ENCODE assay signal across 12 mouse cellular contexts in the genomic region with DNA sequence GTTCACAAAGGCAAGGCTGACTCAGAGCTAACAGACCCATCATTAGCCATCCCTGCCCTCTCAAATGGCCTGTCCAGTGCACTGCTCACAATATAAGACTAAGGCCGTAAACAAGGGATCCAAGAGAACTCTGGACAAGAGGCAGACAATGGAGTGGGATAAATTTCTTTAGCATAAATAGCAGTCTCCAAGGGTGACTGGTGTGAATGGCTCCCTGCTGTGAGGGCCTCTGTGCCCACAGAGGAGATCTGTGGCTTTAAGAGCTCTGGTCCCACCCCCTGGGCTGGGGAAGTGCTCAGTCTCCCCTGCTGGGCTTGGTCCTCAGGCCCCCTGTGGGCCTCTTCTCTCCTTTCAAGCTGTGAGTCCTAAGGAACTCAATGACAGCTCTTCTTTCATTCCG.
DNase-seq lines count a peak whose midpoint lies in the region; ATAC-seq and TF ChIP-seq lines count a peak whose summit lies in the region.
"Had no signal": no experiment of that assay in that cellular context is flagged by ENCODE, and none has a peak within 500 bp of the region (broad histone marks: within the 10 kb centered on the region; RNA-seq: fewer than 3 reads in every experiment).

No protein-coding gene starts in this region.

- H3K27me3 ChIP-seq in ES-Bruce4 (ENCODE audit: control insufficient read depth, insufficient read depth, low read length, poor library complexity, severe bottlenecking) = no peaks in the 10 kb centered on the region
- H3K27me3 ChIP-seq in hindbrain, embryonic 11.5 days (ENCODE audit: control insufficient read depth, insufficient read depth, low read length) = no peaks in the 10 kb centered on the region
- no peaks in the 10 kb centered on the region for H3K27me3 ChIP-seq in midbrain, embryonic 16.5 days (ENCODE audit: control insufficient read depth, insufficient read depth, low read depth, low read length)
- no peaks in the 10 kb centered on the region for H3K27me3 ChIP-seq in liver, postnatal 0 days (ENCODE audit: insufficient read depth, low read length)
- H3K27me3 ChIP-seq: heart, embryonic 15.5 days had no signal

- H3K36me3 ChIP-seq in ES-Bruce4 (ENCODE audit: control insufficient read depth, insufficient read depth, low read length, poor library complexity, severe bottlenecking) = no peaks in the 10 kb centered on the region
- H3K36me3 ChIP-seq in hindbrain, embryonic 11.5 days (ENCODE audit: control insufficient read depth, insufficient read depth, low read length) = no peaks in the 10 kb centered on the region
- H3K36me3 ChIP-seq in midbrain, embryonic 16.5 days (ENCODE audit: control insufficient read depth, insufficient read depth, low read length) = no peaks in the 10 kb centered on the region
- H3K36me3 ChIP-seq in liver, postnatal 0 days (replicated peaks; ENCODE audit: insufficient read depth, low read length) = no peaks in the 10 kb centered on the region
- H3K36me3 ChIP-seq: heart, embryonic 15.5 days had no signal

- TF ChIP-seq POLR2A in ES-Bruce4 (IDR thresholded peaks at IDR 0.05; ENCODE audit: insufficient read depth, low read length) = no peak

- TF ChIP-seq EP300 in ES-Bruce4 (IDR thresholded peaks at IDR 0.05; ENCODE audit: insufficient read depth, low read depth, low read length) = 0 out of 2 replicates have a peak, but pooled peaks have one; percentile 31
- TF ChIP-seq EP300 in liver, postnatal 0 days (IDR thresholded peaks at IDR 0.05; ENCODE audit: low read depth) = no peak

- ATAC-seq in hindbrain, embryonic 11.5 days (ENCODE audit: low FRiP score) = peak; percentile 79
- peak; percentile 56; the same call in 1 of the 2 replicates for ATAC-seq in midbrain, embryonic 16.5 days
- no peak for ATAC-seq in monocyte, adult 5-6 weeks (replicated peaks; ENCODE audit: insufficient number of reproducible peaks, low FRiP score, low TSS enrichment, poor library complexity, severe bottlenecking)
- no peak for ATAC-seq in liver, postnatal 0 days

- H3K4me2 ChIP-seq in hindbrain, embryonic 11.5 days (replicated peaks; ENCODE audit: low read depth, low read length) = no peak overlapping the region
- H3K4me2 ChIP-seq in midbrain, embryonic 16.5 days (ENCODE audit: low read length) = no peak overlapping the region
- H3K4me2 ChIP-seq in liver, postnatal 0 days (ENCODE audit: low read depth, low read length) = no peak overlapping the region
- H3K4me2 ChIP-seq: heart, embryonic 15.5 days had no signal

- H3K9me3 ChIP-seq in ES-Bruce4 (replicated peaks; ENCODE audit: control insufficient read depth, insufficient read depth, low read length, poor library complexity, severe bottlenecking) = no peaks in the 10 kb centered on the region
- no peaks in the 10 kb centered on the region for H3K9me3 ChIP-seq in hindbrain, embryonic 11.5 days (ENCODE audit: control insufficient read depth, low read length)
- H3K9me3 ChIP-seq in midbrain, embryonic 16.5 days (replicated peaks; ENCODE audit: control insufficient read depth, low read length, poor library complexity, severe bottlenecking) = no peaks in the 10 kb centered on the region
- no peaks in the 10 kb centered on the region for H3K9me3 ChIP-seq in liver, postnatal 0 days (ENCODE audit: low read length)
- H3K9me3 ChIP-seq: heart, embryonic 15.5 days had no signal

- TF ChIP-seq CTCF in ES-Bruce4 (IDR thresholded peaks at IDR 0.05; ENCODE audit: low read depth, low read length) = no peak
- TF ChIP-seq CTCF in liver, postnatal 0 days (IDR thresholded peaks at IDR 0.05; ENCODE audit: low read depth) = no peak

- no peak overlapping the region for H3K27ac ChIP-seq in ES-Bruce4 (ENCODE audit: insufficient read depth, low read length)
- peak overlapping the region; percentile 72 for H3K27ac ChIP-seq in hindbrain, embryonic 11.5 days (ENCODE audit: low read depth, low read length)
- no peak overlapping the region for H3K27ac ChIP-seq in midbrain, embryonic 16.5 days (ENCODE audit: low read length)
- no peak overlapping the region for H3K27ac ChIP-seq in liver, postnatal 0 days (ENCODE audit: low read depth)
- H3K27ac ChIP-seq: heart, embryonic 15.5 days; macrophage had no signal

- WGBS in hindbrain, embryonic 11.5 days = 11% methylated on average over 2 of the region's 2 CpGs
- 18% methylated on average over 2 of the region's 2 CpGs for WGBS in midbrain, embryonic 16.5 days
- WGBS in liver, postnatal 0 days (ENCODE audit: insufficient replicate concordance) = 67% methylated on average over 2 of the region's 2 CpGs

- H3K4me1 ChIP-seq in ES-Bruce4 (ENCODE audit: control insufficient read depth, insufficient read depth, low read length) = peaks cover 2% of the 10 kb centered on the region
- peaks cover 18% of the 10 kb centered on the region for H3K4me1 ChIP-seq in hindbrain, embryonic 11.5 days (replicated peaks; ENCODE audit: control insufficient read depth, insufficient read depth, low read length)
- peaks cover 22% of the 10 kb centered on the region for H3K4me1 ChIP-seq in midbrain, embryonic 16.5 days (ENCODE audit: control insufficient read depth, insufficient read depth, low read length)
- no peaks in the 10 kb centered on the region for H3K4me1 ChIP-seq in liver, postnatal 0 days (ENCODE audit: insufficient read depth)

- no peak overlapping the region for H3K4me3 ChIP-seq in ES-Bruce4 (ENCODE audit: low read depth, low read length)
- no peak overlapping the region for H3K4me3 ChIP-seq in hindbrain, embryonic 11.5 days (ENCODE audit: low read depth, low read length)
- no peak overlapping the region for H3K4me3 ChIP-seq in midbrain, embryonic 16.5 days (ENCODE audit: low read depth, low read length)
- no peak overlapping the region for H3K4me3 ChIP-seq in liver, postnatal 0 days (ENCODE audit: low read depth, low read length)
- H3K4me3 ChIP-seq: heart, embryonic 15.5 days had no signal

- H3K9ac ChIP-seq in ES-Bruce4 (ENCODE audit: low read depth, poor library complexity, severe bottlenecking) = no peak overlapping the region
- no peak overlapping the region for H3K9ac ChIP-seq in hindbrain, embryonic 11.5 days (ENCODE audit: low read depth, low read length)
- no peak overlapping the region for H3K9ac ChIP-seq in midbrain, embryonic 16.5 days (ENCODE audit: low read depth, low read length)
- no peak overlapping the region for H3K9ac ChIP-seq in liver, postnatal 0 days (replicated peaks)
- H3K9ac ChIP-seq: heart, embryonic 15.5 days had no signal

- peak; percentile 88 for DNase-seq in embryo, embryonic 10.5 days (ENCODE audit: low spot score)
- DNase-seq in hindbrain, embryonic 11.5 days (ENCODE audit: low spot score) = peak; percentile 78
- no peak for DNase-seq in urinary bladder, postnatal 4 days (ENCODE audit: low spot score in 2 of 2)
- no peak for DNase-seq in liver, postnatal 0 days
- DNase-seq: adrenal gland, adult 2 months; cerebellum, adult 9-10 months; kidney, postnatal 4 days had no signal

Comparison
In these comparisons a context has a peak if more than half of its experiments do, and no peak if none do; other contexts are left out.
1. DNase-seq: peak in embryo, embryonic 10.5 days (single experiment) and hindbrain, embryonic 11.5 days (single experiment); none in urinary bladder, postnatal 4 days (0 of 2) and liver, postnatal 0 days (single experiment).
2. ATAC-seq: peak in hindbrain, embryonic 11.5 days (single experiment) and midbrain, embryonic 16.5 days (single experiment); none in monocyte, adult 5-6 weeks (single experiment) and liver, postnatal 0 days (single experiment).